Mouse (Mus musculus) neural tube, embryonic 15.5 days (tissue): ENCODE measurements at regions not wholly inside any gene's neighbourhood (a gene's known extent, or its start where the extent isn't known, plus 50 kb on each side); places are given as distances from the start of the nearest gene placed in this dataset.

Experiments used
- ATAC-seq: fragments of 200-750 bp; cut with Nextera tagmentation; 2 replicates; pipeline ENCODE4 v1.8.0; 2017; ENCODE audit warnings: mild to moderate bottlenecking, moderate TSS enrichment, moderate library complexity; ENCODE audit not compliant: low FRiP score
- H3K27ac ChIP-seq: fragments of 300-500 bp; sonication (generic); replicated peaks from 2 replicates; pipeline ENCODE4 v1.5.1; 2015; ENCODE audit warnings: mild to moderate bottlenecking, inconsistent platforms
- H3K27me3 ChIP-seq: fragments of 300-500 bp; sonication (generic); replicated peaks from 2 replicates; pipeline ENCODE4 v1.6.1; 2015; ENCODE audit warnings: inconsistent platforms
- H3K36me3 ChIP-seq: fragments of 300-500 bp; sonication (generic); 2 replicates; pipeline ENCODE4 v1.6.1; 2015; ENCODE audit warnings: inconsistent platforms
- H3K4me1 ChIP-seq: fragments of 300-500 bp; sonication (generic); 2 replicates; pipeline ENCODE4 v1.6.1; 2015; ENCODE audit warnings: inconsistent platforms
- H3K4me2 ChIP-seq: fragments of 300-500 bp; sonication (generic); 2 replicates; pipeline ENCODE4 v1.6.1; 2015; ENCODE audit warnings: inconsistent platforms, mild to moderate bottlenecking, moderate library complexity
- H3K4me3 ChIP-seq: fragments of 300-500 bp; sonication (generic); replicated peaks from 2 replicates; pipeline ENCODE4 v1.5.1; 2015; ENCODE audit warnings: mild to moderate bottlenecking, inconsistent platforms
- H3K9ac ChIP-seq: fragments of 300-500 bp; sonication (generic); replicated peaks from 2 replicates; pipeline ENCODE4 v1.6.1; 2015; ENCODE audit warnings: mild to moderate bottlenecking, inconsistent platforms
- H3K9me3 ChIP-seq: fragments of 300-500 bp; sonication (generic); replicated peaks from 2 replicates; pipeline ENCODE4 v1.6.1; 2016; ENCODE audit warnings: inconsistent platforms
- WGBS: fragments of 180-500 bp; shearing (Covaris S2); methylation state at CpG from one replicate; pipeline ENCODE4 v1.1.7; 2015; ENCODE audit warnings: mixed read lengths; 5-methylcytosine and 5-hydroxymethylcytosine counted together

DNA sequence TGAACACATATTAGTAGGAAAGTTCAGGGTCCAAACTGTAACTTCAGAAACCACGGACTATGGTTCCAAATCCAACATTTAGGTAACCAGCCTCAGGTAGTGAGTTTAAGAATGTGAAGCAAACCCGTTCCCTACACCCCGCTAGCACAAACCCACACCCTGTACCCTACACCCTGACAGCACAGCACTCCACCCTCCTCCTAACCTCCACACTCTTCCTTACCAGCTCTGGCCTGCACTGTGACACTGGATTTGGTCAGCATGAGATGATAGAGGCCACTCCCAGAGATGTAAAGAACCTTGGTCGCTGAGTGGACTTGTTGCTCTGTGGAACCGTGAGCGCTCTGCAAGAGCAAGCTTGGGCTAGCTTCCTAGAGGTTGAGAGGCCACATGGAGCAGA is 135.3 kb upstream of the Rybp start:
- H3K36me3 ChIP-seq: no peaks in the 10 kb centered on the region
- H3K27me3 ChIP-seq: peaks cover 7% of the 10 kb centered on the region; the same call in 1 of the 2 replicates
- ATAC-seq: no peak
- no peak overlapping the region for H3K4me2 ChIP-seq
- H3K9me3 ChIP-seq: no peaks in the 10 kb centered on the region
- 79% methylated on average over 6 of the region's 6 CpGs for WGBS
- peaks cover 17% of the 10 kb centered on the region for H3K4me1 ChIP-seq
- no peak overlapping the region for H3K9ac ChIP-seq
- no peak overlapping the region for H3K27ac ChIP-seq
- H3K4me3 ChIP-seq: no peak overlapping the region

DNA sequence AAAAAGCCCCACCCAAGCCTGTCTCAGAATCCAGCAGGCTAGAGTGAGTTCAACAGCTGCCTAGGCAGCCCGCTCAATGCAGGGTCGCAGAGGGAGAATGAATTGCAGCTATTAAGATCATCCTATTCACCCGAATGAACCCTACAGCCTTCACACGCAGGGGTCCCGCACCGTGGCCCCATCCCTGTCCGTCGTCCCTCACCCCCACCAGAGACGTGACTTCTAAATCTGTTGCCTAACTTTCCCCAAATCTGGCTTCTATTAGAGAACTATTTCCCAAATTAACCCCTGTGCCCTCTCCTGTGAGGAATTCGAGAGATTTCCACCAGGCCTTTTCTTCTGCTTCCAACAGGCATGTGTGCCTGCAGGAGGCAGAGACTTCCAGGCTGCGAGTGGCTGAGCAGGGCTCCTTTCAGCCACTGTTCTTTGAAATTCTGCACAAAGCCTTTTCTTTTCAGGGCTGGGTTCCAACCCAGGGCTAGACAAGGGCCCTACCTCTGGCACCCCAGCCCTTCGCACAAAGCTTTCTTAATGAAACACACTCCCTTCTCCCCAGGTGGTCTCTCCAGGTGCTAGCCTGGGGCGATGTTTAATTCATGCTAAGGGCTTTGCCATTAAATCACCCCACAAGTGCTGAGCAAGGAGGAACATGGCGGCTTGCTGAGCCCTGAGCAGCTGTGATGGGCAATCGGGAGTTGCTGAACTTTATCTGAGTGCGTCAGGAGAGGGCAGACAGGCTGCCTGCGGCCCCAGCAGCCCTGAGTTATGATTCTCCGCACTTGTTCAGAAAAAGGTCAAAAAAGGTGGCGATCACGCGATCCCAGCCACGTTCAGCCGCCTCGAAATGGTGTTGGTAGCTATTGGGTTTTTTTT is 134.7 kb upstream of the Rybp start:
- peaks cover 7% of the 10 kb centered on the region; the same call in 1 of the 2 replicates for H3K27me3 ChIP-seq
- no peak overlapping the region for H3K9ac ChIP-seq
- ATAC-seq: no peak
- no peaks in the 10 kb centered on the region for H3K9me3 ChIP-seq
- no peak overlapping the region for H3K27ac ChIP-seq
- peak overlapping the region; percentile 2 for H3K4me2 ChIP-seq
- H3K4me3 ChIP-seq: no peak overlapping the region
- no peaks in the 10 kb centered on the region for H3K36me3 ChIP-seq
- WGBS: 10% methylated on average over 24 of the region's 24 CpGs
- peaks cover 17% of the 10 kb centered on the region for H3K4me1 ChIP-seq

DNA sequence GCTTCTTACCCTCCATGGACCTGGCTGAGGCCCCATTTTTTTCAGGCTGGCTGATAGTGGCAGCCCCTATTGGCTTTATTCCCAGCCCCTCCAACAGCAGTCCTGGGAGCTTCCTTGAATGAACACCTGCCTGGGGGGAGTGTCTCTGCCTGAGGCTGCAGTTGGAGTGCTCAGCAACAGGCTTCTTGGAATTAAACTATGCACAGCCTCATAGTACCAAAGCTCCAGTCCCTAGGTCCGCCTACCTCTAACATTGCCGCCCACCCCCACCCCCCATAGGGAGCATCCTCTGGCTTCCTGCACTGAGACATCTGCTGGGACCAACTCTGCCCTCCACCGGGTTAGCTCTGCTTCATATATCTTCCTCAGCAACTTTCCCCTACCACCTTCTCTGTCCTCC is 133.3 kb upstream of the Rybp start:
- Histone ChIP-seq H3K4me3 (no peak overlapping the region), H3K27ac (no peak overlapping the region), H3K4me2 (no peak overlapping the region), H3K27me3 (peaks cover 7% of the 10 kb centered on the region; the same call in 1 of the 2 replicates), H3K9me3 (no peaks in the 10 kb centered on the region), H3K36me3 (no peaks in the 10 kb centered on the region), H3K4me1 (peaks cover 17% of the 10 kb centered on the region), H3K9ac (no peak overlapping the region)
- no peak for ATAC-seq
- 45% methylated on average over 3 of the region's 3 CpGs for WGBS

DNA sequence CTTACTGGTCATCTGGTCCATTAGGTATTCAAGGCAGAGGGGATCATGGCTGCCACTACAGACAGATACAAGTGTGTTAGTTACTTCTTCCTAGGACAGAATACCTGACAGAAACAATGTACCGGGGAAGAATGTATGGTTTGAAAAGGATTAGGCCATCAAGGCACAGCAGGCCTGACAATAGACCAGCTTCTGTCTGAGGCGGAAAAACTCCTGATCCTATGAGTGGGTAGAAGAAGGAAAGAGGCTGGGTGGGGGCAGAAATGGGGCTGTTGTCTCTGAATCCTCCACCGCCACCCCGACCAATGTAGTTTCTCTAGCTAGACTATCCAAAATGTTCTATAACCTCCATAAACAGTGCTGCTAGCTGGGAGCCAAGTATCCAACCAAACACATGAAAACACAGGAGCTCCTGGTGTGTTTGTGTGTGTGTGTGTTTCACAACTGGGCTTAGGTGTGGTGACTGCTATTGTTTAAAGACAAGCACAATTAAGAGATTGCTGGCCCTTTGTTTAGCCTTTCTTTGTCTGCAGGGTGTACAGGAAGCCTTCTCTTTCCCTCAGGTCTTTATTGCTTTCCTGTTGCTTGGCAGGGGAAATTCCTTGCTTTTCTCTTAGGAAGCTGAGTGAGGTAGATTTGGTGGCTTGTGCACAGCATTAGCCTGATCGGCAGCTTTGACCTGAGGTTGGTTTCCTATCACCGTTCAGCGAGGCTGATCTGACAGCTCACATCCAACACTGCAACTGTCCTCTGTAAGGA is 132.7 kb upstream of the Rybp start:
- no peaks in the 10 kb centered on the region for H3K9me3 ChIP-seq
- WGBS: 47% methylated on average over 7 of the region's 7 CpGs
- ATAC-seq: no peak
- peaks cover 7% of the 10 kb centered on the region; the same call in 1 of the 2 replicates for H3K27me3 ChIP-seq
- no peak overlapping the region for H3K9ac ChIP-seq
- peaks cover 17% of the 10 kb centered on the region for H3K4me1 ChIP-seq
- no peak overlapping the region for H3K4me2 ChIP-seq
- no peak overlapping the region for H3K27ac ChIP-seq
- H3K36me3 ChIP-seq: no peaks in the 10 kb centered on the region
- H3K4me3 ChIP-seq: no peak overlapping the region

DNA sequence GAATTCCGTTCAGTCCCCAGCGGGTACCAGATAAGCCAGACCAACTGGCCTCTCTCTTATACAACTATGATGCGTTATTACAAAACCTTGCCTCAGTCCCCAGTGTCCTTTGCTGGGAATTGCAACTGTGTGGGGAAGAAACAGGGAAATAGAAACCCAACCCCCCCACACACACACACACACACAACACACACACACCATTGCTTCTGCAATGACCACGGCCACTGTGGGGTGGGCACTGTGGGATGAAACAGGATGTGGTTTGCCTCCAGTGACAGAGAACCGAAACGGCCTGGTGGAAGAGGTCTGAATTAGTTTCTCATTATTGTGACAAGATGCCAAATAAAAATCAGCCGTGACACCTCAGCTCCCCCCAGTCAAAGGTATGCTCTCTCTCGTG is 128.8 kb upstream of the Rybp start:
- Histone ChIP-seq H3K36me3 (no peaks in the 10 kb centered on the region), H3K9me3 (no peaks in the 10 kb centered on the region), H3K27ac (no peak overlapping the region), H3K4me2 (no peak overlapping the region), H3K27me3 (no peaks in the 10 kb centered on the region), H3K4me1 (0 out of 2 replicates have a peak, but pooled peaks cover 3% of the 10 kb centered on the region), H3K4me3 (no peak overlapping the region), H3K9ac (no peak overlapping the region)
- no peak for ATAC-seq
- WGBS: 88% methylated on average over 8 of the region's 8 CpGs

DNA sequence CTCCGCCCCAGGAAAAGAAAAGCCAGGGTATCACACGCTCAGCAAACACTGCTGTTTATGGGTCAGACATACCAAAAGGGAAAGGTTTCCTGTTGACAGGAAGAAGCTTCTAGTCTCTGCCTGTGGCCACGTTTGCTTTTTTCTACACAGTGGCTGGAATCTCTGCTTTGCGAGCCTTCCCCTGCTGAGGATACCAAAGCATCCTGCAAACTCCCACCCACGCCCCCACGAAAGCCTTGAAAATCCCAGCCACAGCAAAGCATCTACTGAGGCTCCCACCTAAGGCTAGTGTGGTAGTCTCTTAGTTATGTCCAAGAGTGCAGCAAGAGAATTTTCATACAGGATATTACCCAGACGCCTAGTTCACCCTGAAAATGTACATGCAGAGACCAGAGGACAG is 128.2 kb upstream of the Rybp start:
- no peak for ATAC-seq
- no peak overlapping the region for H3K9ac ChIP-seq
- no peaks in the 10 kb centered on the region for H3K9me3 ChIP-seq
- no peaks in the 10 kb centered on the region for H3K36me3 ChIP-seq
- H3K27ac ChIP-seq: no peak overlapping the region
- H3K27me3 ChIP-seq: no peaks in the 10 kb centered on the region
- H3K4me1 ChIP-seq: 0 out of 2 replicates have a peak, but pooled peaks cover under 1% of the 10 kb centered on the region
- H3K4me2 ChIP-seq: no peak overlapping the region
- H3K4me3 ChIP-seq: no peak overlapping the region
- 70% methylated on average over 7 of the region's 7 CpGs for WGBS

DNA sequence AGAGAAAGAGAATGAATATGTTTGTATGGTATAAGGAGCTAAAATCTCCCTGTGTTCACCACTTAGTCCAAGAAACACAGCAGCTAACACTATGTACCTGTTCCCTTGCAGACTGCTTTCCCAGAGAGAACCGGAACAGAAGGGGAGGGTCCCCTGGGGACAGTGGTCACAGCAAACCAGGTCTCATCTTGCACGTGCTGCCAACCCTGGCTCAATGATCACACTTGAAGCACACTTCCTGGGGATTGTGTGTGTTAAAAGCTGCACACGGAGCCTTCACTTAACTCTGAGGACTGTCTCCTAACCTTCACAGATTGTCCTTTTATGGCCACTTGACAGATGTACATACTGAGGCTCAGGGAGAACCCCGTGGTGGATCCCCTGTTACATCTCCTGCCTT is 127.6 kb upstream of the Rybp start:
- 58% methylated on average over 4 of the region's 4 CpGs for WGBS
- no peaks in the 10 kb centered on the region for H3K36me3 ChIP-seq
- H3K9me3 ChIP-seq: no peaks in the 10 kb centered on the region

DNA sequence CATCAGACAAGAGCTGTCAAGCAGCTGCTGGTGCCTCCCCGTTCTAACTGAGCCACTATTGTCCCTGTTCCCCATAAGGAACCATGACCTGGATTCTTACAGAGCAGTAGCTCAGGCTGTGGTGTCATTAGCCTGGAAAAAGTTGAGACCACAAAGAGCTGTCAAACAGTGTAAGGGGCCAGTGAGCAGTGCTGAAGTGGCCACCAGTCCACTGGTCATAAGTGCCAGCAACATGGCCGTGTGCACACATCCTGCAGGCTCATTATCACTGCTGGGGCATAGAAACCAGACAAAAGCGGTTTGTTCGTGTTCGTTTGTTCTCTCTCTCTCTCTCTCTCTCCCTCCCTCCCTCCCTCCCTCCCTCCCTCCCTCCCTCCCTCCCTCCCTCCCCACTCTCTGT is 125.2 kb upstream of the Rybp start:
- Histone ChIP-seq H3K4me1 (no peaks in the 10 kb centered on the region), H3K27me3 (no peaks in the 10 kb centered on the region), H3K4me3 (no peak overlapping the region), H3K9me3 (no peaks in the 10 kb centered on the region), H3K9ac (no peak overlapping the region), H3K4me2 (no peak overlapping the region), H3K36me3 (no peaks in the 10 kb centered on the region), H3K27ac (no peak overlapping the region)
- ATAC-seq: no peak
- 37% methylated on average over 4 of the region's 5 CpGs for WGBS

More for the DNA sequence above, 127.6 kb upstream of the Rybp start:
- no peak overlapping the region for H3K4me3 ChIP-seq
- ATAC-seq: no peak
- H3K4me2 ChIP-seq: no peak overlapping the region
- no peak overlapping the region for H3K27ac ChIP-seq
- no peaks in the 10 kb centered on the region for H3K4me1 ChIP-seq
- no peaks in the 10 kb centered on the region for H3K27me3 ChIP-seq
- H3K9ac ChIP-seq: no peak overlapping the region

DNA sequence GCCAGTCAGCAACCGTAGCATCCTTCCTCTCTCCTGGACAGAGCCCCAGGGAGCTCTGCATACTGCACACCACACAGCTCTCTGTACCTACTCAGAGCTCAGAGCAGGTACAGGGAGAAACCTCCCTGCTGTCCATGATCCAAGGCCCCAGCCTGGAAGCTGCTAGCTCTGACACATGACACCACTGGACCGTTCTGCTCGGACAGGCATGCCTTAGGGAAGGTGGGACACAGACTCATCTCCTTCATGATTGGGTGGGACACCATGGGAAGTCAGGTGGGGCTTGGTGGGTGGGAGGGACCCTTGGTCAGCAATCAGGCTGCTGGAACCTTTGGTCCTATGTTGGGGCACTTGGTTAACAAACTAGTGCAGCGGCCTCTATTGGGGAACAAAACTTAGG is 124.7 kb upstream of the Rybp start:
- no peaks in the 10 kb centered on the region for H3K9me3 ChIP-seq
- 88% methylated on average over 4 of the region's 4 CpGs for WGBS
- H3K4me2 ChIP-seq: no peak overlapping the region
- no peak overlapping the region for H3K27ac ChIP-seq
- no peak for ATAC-seq
- no peaks in the 10 kb centered on the region for H3K4me1 ChIP-seq
- no peaks in the 10 kb centered on the region for H3K27me3 ChIP-seq
- H3K9ac ChIP-seq: no peak overlapping the region
- no peak overlapping the region for H3K4me3 ChIP-seq
- H3K36me3 ChIP-seq: no peaks in the 10 kb centered on the region

DNA sequence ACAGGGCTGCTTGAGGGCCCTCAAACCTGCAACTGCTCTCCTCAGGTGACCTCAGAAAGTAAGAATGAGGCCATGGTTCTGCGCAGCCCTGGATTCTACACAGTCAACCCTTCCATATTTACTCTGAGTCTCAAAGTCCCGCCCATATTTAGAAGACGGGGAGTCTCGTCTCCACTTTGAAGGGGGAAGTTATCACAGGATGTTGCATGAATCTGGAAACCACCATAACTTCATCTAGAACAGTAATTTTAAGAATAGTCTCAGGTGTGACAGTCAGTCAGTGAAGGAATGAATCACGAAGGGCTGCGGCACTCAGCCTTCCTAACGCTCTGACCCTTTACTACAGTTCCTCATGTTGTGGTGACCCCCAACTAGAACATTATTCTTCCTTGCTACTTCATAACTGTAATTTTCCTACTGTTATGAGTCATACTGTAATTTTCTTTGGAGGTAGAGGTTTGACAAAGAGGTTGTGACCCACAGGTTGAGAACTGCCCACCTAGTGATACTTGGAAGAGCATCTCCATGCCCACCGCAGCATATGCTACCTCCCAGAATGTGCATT is 122.9 kb upstream of the Rybp start:
- ATAC-seq: no peak
- Histone ChIP-seq H3K4me3 (no peak overlapping the region), H3K9ac (no peak overlapping the region), H3K4me2 (no peak overlapping the region), H3K4me1 (no peaks in the 10 kb centered on the region), H3K27me3 (no peaks in the 10 kb centered on the region), H3K27ac (no peak overlapping the region), H3K36me3 (no peaks in the 10 kb centered on the region), H3K9me3 (no peaks in the 10 kb centered on the region)
- 96% methylated on average over 8 of the region's 8 CpGs for WGBS

DNA sequence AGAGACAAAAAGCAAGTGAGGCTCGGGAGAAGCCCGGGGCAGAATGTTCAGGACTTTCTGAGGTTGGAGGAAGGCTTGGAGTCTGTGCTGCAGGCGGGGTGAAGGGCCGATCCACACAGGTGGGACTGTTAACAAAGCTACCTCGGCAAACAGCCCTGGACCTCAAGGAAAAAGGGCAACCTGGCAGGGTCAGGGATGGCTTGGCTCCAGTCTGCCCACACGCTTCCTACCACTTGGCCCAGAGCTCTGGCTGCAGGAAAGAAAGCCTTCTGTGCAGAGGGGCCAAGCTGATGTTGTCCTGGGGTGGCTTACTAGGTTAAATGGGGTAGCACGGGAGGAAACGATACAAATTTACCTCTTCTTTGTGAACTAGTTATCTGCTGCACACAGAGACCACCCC is 121.5 kb upstream of the Rybp start:
- Histone ChIP-seq H3K36me3 (no peaks in the 10 kb centered on the region), H3K9ac (no peak overlapping the region), H3K4me2 (no peak overlapping the region), H3K9me3 (no peaks in the 10 kb centered on the region), H3K27ac (no peak overlapping the region), H3K27me3 (no peaks in the 10 kb centered on the region), H3K4me3 (no peak overlapping the region), H3K4me1 (no peaks in the 10 kb centered on the region)
- no peak for ATAC-seq
- WGBS: 88% methylated on average over 8 of the region's 8 CpGs

DNA sequence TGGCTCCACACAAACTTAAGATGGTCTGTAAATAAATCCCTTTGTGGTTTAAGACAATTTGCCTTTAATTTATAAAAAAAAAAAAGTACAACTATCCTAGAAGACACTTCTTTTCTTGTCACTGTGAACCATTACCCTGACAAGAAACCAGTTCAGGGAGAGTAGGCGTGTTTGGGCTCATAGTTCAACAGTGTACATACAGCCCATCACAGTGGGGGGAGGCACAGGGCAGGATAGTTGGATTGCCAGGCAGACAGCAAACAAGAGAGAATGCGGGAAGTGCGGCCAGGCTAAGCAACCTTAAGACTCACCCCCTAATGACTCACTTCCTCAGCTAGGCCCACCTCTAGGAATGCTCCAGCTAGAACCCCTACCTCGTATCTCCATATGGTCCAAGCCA is 119.2 kb upstream of the Rybp start:
- no peak for ATAC-seq
- Histone ChIP-seq H3K27me3 (no peaks in the 10 kb centered on the region), H3K9ac (no peak overlapping the region), H3K9me3 (no peaks in the 10 kb centered on the region), H3K4me3 (no peak overlapping the region), H3K27ac (no peak overlapping the region), H3K4me1 (peaks cover 3% of the 10 kb centered on the region; the same call in 1 of the 2 replicates), H3K4me2 (no peak overlapping the region), H3K36me3 (no peaks in the 10 kb centered on the region)
- WGBS: 85% methylated on average over 4 of the region's 4 CpGs
